Mouse (Mus musculus): ENCODE measurements around the gene Mrgprf.

The Mrgprf gene

DNA sequence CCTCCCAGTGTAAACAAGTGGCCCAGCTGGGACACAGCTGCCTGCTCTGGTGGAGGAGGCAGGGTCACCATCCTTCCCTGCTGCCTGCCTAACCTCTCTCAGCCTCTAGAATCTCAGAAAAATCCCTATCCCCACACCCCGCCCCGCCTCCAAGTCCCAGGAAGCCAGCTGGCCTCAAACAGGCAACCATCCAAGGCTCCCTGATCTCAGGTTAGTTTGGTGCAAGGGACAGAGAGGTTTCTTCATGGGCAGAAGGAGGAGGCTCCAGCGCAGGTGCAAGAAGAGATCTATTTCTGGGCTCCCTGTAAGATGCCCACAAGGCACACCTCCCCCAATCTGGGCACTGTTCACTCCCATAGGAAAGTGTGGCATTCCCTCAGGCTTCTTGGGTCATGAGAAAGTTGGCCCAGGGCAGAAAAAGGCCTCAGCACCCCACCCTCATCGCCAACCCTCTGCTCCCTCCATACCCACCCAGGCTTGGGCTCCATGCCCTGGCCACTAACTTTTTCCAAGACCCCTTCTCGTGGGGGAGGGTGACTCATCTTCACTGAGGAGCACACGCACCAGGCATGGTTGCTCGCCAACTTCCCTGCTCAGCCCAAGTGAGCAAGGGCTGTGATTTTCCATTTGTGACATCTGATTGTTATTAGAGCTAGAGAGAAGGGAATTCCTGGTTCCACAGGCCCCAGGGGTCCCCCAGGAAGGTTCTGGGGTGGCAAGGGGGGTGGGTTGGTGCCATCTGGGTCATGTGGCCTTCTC lies 887 bp upstream of the Mrgprf start:
- DNase-seq (ENCODE audit: extremely low spot score, low spot score): no peak

- DNase-seq (ENCODE audit: extremely low spot score, low spot score): no peak
These were observed 346 bp downstream of the Mrgprf start for GRCm38 (mm10) chr7:145301008-145301340.

GRCm38 (mm10) chr7:145301341-145302005 lies 845 bp downstream of the Mrgprf start:
- no peak for DNase-seq (ENCODE audit: extremely low spot score, low spot score)

DNA sequence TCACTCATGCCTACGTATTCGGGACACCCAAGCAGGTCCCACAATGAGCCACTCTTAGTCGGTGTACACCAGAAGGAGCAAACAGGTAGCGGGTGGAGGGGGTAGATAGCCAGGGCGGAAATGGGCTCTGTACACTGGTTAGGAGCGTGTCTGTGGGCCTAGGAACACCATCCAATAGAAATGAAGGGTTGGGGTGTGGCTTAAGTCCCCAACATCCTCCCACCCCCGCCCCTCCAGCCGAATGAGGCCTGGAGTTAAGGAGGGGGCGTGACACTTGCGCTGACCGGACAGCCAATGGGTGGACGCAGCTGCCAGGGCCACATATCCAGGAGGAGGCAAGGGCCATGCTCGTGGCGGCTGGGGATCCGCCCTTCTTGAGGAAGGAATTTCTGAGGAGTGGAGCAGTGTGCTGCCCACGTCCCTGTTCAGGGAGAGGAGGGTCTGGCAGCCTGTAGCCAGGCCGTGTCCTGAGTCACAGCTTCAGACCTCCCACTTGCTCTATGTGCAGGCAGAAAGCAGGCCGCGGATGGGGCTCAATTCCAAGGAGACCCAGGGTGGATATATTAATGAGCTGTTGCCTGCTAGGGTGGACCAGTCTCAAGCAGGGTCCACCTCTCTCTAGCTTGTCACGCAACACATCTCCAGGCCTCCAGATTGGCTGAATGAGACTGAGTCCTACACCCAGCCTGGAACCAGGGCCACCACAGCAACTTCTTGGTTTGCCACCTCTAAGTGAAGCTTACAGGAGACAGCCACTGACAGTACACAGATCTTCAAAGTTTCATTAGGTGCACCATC lies 2.1 kb downstream of the Mrgprf start:
- DNase-seq (ENCODE audit: extremely low spot score, low spot score): peak; percentile 79

DNA sequence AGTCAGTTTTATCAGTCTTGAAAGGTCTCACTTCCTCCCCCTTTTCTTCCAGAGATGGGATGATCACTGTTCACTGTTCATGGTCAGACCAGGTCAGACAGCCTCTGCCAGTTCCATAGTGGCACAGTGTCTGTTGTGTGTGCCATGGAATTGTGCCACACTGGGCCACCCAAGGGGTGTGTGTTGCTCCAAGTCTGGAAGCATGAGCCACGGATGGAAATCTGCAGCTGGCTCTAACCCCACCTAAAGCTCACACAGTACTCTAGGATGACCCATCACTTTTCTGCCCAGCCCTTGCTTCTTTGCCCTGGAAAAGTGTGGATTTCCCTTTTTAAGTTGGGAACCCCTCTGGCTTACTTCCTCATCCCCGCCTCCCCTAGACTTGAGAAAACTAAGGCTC lies 3.5 kb downstream of the Mrgprf start:
- no peak for DNase-seq (ENCODE audit: extremely low spot score, low spot score)

GRCm38 (mm10) chr7:145307636-145308035 lies 7.0 kb downstream of the Mrgprf start:
- no peak for DNase-seq (ENCODE audit: extremely low spot score, low spot score)

DNA sequence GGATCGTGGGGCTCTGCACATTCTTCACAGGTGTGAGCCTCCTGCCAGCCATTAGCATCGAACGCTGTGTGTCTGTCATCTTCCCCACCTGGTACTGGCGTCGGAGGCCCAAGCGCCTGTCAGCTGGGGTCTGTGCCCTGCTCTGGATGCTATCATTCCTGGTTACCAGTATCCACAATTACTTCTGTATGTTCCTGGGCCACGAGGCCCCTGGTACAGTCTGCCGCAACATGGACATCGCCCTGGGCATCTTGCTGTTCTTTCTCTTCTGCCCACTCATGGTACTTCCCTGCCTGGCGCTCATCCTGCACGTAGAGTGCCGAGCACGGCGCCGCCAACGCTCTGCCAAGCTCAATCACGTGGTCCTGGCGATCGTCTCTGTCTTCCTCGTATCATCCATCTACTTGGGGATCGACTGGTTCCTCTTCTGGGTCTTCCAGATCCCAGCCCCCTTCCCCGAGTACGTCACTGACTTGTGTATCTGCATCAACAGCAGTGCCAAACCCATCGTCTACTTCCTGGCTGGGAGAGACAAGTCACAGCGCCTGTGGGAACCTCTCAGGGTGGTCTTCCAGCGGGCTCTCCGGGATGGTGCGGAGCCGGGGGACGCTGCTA lies 7.5 kb downstream of the Mrgprf start:
- DNase-seq (ENCODE audit: extremely low spot score, low spot score): no peak

DNA sequence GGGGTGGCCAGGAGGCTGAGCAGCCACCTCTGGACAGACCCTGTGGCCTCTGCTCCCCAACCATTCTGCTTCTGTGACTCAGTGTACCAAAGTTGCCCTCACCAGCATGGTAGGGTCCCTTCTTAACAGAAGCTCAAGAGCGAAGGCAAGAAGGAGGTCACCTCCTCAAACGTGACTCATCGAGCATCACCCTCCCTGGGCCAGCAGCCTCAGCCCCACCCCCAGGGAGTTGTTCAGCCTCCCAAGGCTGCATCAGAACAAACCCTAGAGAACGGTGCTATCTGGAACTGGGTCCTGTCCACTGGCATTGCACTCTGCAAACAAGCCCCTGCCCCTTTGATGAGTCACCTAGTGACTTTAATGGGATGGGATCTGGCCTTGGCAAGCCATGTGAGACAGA lies 8.2 kb downstream of the Mrgprf start:
- DNase-seq (ENCODE audit: extremely low spot score, low spot score): no peak

DNA sequence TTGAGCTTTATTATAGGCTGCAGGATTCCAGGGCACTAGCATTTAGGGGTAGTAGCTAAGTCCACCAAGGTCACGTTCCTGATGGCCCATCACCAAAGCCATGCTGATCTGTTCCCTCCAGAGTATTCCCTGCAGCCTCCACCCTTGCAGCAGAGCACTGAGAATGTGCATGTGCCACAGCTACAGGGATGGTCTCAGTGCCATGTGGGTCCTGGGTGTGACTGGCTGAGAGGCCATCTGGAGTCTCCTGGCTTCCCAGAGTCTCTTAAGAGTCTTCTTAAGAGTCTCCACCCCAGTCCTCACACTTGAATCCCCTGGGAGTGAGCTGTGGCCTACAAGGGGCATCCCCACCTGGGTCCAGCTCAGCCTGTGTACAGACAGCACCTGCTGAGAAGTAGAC lies 9.2 kb downstream of the Mrgprf start:
- DNase-seq (ENCODE audit: extremely low spot score, low spot score): no peak

GRCm38 (mm10) chr7:145310526-145310925 lies 9.9 kb downstream of the Mrgprf start:
- DNase-seq (ENCODE audit: extremely low spot score, low spot score): no peak

GRCm38 (mm10) chr7:145312137-145312536 lies 11.5 kb downstream of the Mrgprf start:
- no peak for DNase-seq (ENCODE audit: extremely low spot score, low spot score)

- no peak for DNase-seq (ENCODE audit: extremely low spot score, low spot score)
These were observed 14.3 kb downstream of the Mrgprf start, which contains the start of gene Mrgprd for GRCm38 (mm10) chr7:145314785-145315411. Gene Mrgprd, plus strand, starts transcription at chr7:145314835.

DNA sequence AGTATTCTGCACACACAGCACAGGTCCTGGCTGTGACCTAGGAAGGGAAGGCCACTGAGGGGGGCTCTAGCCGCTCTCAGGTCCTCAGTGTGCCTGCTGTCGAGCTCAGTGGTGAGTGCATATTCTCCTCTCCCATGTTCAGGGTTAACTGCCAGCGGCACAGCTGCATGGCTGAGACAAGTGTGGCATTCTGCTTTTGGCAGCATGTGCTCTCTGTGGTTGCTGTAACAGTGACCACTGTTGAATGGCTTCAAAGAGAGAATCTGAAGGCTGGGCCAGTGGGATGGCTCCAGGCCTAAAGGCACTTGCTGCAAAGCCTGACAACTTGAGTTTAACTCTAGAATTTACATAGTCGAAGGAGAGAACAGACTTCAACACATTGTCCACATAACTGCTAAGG lies 16.9 kb downstream of the Mrgprf start:
- DNase-seq (ENCODE audit: extremely low spot score, low spot score): no peak

GRCm38 (mm10) chr7:145319481-145319880 lies 18.9 kb downstream of the Mrgprf start:
- no peak for DNase-seq (ENCODE audit: extremely low spot score, low spot score)

- DNase-seq (ENCODE audit: extremely low spot score, low spot score): no peak
These were observed 23.0 kb downstream of the Mrgprf start for GRCm38 (mm10) chr7:145323607-145324006.

GRCm38 (mm10) chr7:145325697-145326096 lies 25.1 kb downstream of the Mrgprf start:
- DNase-seq (ENCODE audit: extremely low spot score, low spot score): no peak

DNA sequence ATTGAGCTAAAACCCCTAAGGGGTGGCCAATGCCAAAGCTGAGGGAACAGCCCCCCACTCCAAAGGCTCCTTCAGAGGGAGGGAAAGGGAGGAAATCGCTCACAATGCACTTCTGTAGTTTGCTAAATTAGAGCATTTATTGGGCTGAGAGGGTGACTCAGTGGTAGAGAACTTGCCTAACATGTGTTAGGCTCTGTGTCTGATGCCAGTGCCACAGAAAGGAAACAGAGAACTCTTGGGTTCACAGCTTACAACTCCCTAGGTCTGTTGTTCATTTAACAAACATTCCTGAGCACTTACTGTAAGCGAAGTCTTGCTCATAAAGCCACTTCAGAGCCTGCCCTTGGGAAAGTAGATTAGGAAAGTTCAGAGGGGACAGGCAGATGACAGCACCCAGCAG lies 29.4 kb downstream of the Mrgprf start:
- no peak for DNase-seq (ENCODE audit: extremely low spot score, low spot score)

GRCm38 (mm10) chr7:145330641-145331040 lies 30.0 kb downstream of the Mrgprf start:
- DNase-seq (ENCODE audit: extremely low spot score, low spot score): no peak

GRCm38 (mm10) chr7:145332376-145333041 lies 31.9 kb downstream of the Mrgprf start:
- DNase-seq (ENCODE audit: extremely low spot score, low spot score): no peak

- DNase-seq (ENCODE audit: extremely low spot score, low spot score): no peak
These were observed 33.3 kb downstream of the Mrgprf start for GRCm38 (mm10) chr7:145333936-145334335.

Data from neural tube, embryonic 10.5 days (tissue).